Mouse (Mus musculus): ENCODE data around the gene 1600002K03Rik. TPM values are rescaled to one million over a fixed set of nuclear protein-coding genes. Genes with fewer than 3 reads are reported as not detected.

The 1600002K03Rik gene
- polyA plus RNA-seq, 1 experiment from 2014 or later, result 8.4 TPM

DNA sequence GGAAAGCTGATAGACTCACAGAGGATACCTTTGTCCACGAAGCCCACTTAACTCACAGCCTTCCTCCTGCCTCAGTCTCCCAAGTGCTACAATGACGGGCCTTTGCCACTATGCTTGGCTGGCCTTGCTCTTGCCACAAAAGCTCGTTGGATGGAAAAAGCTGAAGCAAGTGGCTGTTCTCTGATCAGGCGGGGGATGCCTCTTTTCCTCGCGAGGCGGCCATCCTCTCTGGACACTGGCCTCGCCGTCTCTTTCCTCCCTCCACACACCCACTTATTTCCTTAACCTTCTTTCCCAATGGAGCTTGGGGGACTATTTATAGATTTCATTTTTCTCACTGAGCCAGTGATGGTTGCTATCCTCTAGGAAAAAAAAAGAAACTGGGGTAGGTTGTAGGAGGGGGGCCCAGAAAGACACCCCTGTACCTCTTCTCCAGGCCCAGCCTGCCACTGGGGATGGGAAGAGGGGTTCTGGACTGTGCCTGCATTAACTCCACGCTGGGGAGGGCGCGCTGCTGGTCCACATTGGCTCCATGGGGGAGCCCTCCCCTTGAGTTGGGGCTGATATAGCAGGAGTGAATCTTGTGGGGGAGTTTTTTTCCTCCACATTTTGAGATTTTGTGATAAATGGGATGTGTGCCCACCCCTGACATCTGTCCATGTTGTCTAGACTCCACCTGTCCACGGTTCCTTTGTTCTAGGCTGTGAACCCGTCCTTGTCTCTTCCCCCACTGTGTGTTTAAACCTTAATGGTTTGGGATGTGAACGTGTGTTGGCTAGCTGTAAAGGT lies 15.4 kb upstream of the 1600002K03Rik start:
- Histone ChIP-seq H3K4me2 (ENCODE audit: low read depth, low read length) (no peak overlapping the region), H3K36me3 (ENCODE audit: control insufficient read depth, insufficient read depth) (peaks cover 43% of the 10 kb centered on the region), H3K4me1 (ENCODE audit: control insufficient read depth, low read depth, low read length) (peaks cover 93% of the 10 kb centered on the region), H3K27me3 (ENCODE audit: control insufficient read depth, insufficient read depth, low read depth, low read length) (no peaks in the 10 kb centered on the region), H3K9me3 (replicated peaks; ENCODE audit: control insufficient read depth, low read length) (no peaks in the 10 kb centered on the region), H3K9ac (ENCODE audit: low read depth, low read length) (no peak overlapping the region), H3K27ac (ENCODE audit: low read length) (no peak overlapping the region), H3K4me3 (ENCODE audit: low read depth, low read length) (no peak overlapping the region)
- 73% methylated on average over 15 of the region's 15 CpGs for WGBS (ENCODE audit: insufficient replicate concordance)
- ATAC-seq (ENCODE audit: low read depth), result no peak

DNA sequence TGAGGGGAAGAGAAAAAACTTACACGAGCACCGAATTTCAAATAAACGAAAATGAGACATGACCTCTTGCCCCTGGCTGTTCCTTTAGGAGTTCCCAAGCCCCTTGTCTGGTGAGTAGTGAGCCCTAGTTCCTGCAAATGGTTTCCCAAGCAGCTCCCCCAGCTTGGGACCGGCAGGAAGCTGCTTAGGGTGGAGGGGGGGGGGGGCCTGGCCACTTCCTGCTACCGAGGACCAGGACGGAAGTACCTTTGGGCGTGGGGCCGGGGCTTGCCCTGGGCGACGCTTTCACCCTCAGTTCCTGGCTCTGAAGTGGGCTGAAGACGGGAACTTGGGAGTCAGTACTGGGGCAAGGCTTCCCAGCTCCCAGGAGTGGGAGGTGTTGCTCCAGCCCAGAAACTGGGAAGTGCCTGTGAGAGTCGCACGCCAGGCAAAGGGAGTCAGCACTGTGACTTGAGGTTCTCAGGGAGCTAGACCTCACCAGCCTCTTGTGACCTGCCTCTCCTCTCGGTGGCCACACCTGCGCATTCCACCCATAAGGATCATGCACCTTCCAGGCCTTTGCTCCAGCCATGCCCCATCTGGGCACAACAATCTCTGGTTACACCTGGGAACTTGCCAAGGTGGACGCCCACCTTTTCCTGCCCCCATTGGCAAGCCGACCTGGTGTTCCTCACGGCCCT lies 14.3 kb upstream of the 1600002K03Rik start:
- H3K4me2 ChIP-seq (ENCODE audit: low read depth, low read length), result peak overlapping the region; percentile 89
- no peaks in the 10 kb centered on the region for H3K9me3 ChIP-seq (replicated peaks; ENCODE audit: control insufficient read depth, low read length)
- H3K9ac ChIP-seq (ENCODE audit: low read depth, low read length), result peak overlapping the region; percentile 47
- H3K4me3 ChIP-seq (ENCODE audit: low read depth, low read length), result peak overlapping the region; percentile 10; the same call in 1 of the 2 replicates
- ATAC-seq (ENCODE audit: low read depth), result no peak
- peaks cover 41% of the 10 kb centered on the region for H3K36me3 ChIP-seq (ENCODE audit: control insufficient read depth, insufficient read depth)
- H3K27ac ChIP-seq (ENCODE audit: low read length), result peak overlapping the region; percentile 79
- peaks cover 92% of the 10 kb centered on the region for H3K4me1 ChIP-seq (ENCODE audit: control insufficient read depth, low read depth, low read length)
- 10% methylated on average over 18 of the region's 18 CpGs for WGBS (ENCODE audit: insufficient replicate concordance)
- H3K27me3 ChIP-seq (ENCODE audit: control insufficient read depth, insufficient read depth, low read depth, low read length), result no peaks in the 10 kb centered on the region

DNA sequence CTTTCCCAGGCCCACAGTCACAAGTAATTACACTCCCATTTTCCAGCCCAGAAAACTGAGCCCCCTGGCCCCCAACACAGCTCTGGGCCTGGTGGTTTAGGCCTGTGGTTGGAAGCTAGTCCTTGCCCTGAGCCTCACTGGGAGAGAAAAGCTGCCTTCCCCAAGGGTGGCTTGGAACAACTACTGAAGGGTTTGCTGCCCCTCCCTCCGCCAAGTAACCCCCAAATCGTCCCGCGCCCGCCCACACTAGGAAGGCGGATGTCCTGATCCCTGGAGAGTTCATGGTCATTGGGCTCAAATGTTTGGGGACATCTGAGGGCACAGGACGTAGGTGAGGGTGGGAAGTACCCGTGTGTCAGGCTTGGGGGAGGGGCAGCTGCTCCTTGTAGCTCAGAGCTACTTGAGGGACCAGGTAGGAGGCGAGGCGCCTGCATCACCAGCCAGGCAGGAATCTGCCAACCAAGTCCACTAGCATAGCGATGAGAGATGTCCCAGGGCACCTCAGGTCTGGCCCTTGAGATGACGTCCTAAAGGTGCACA lies 13.7 kb upstream of the 1600002K03Rik start:
- peak overlapping the region; percentile 47 for H3K9ac ChIP-seq (ENCODE audit: low read depth, low read length)
- WGBS (ENCODE audit: insufficient replicate concordance), result 16% methylated on average over 12 of the region's 12 CpGs
- H3K27ac ChIP-seq (ENCODE audit: low read length), result peak overlapping the region; percentile 79
- H3K36me3 ChIP-seq (ENCODE audit: control insufficient read depth, insufficient read depth), result peaks cover 34% of the 10 kb centered on the region
- peaks cover 91% of the 10 kb centered on the region for H3K4me1 ChIP-seq (ENCODE audit: control insufficient read depth, low read depth, low read length)
- H3K4me2 ChIP-seq (ENCODE audit: low read depth, low read length), result peak overlapping the region; percentile 89
- peak overlapping the region; percentile 68 for H3K4me3 ChIP-seq (ENCODE audit: low read depth, low read length)
- H3K9me3 ChIP-seq (replicated peaks; ENCODE audit: control insufficient read depth, low read length), result no peaks in the 10 kb centered on the region
- no peaks in the 10 kb centered on the region for H3K27me3 ChIP-seq (ENCODE audit: control insufficient read depth, insufficient read depth, low read depth, low read length)
- no peak for ATAC-seq (ENCODE audit: low read depth)

DNA sequence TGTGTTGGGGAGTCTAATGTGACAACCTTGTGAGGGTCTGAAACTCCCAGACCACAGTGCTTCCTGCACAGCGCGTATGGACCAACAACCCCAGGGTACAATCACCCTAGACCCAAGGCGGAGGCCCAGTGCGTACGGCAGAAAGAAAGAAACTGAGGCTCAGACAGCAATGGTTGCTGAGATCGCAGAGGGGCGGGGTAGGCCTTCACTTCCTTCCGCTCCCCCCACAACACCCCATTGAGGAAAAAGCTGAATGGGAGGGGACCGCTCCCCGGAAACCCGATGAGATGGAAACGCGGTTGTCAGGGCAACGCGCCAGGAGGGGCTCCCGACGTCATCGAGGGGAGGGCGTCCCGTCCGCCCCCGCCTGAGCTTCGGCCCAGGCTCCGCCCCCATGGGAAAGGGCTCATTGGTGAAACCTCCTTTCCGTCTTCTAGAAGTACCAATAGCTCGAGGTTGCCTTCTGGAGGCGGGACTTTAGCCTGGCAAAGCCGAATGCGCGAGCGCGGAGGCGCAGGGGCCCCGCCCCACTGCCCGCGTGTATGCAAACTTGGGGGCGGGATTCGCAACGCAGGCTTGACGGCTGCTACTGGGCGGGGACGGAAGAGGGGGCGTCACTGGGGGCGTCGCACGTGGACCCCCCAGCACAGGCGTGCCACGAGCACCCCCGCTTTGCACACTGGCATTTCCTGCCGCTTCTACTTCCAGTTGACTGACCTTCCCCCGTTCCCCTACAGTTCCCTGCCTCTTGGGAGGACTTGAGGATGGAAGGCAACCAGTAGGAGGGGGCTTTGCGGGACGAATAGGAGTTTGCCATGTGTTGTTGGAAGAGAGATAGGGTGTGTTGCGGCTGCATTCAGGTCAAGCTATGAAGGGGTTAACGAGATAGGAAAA lies 12.9 kb upstream of the 1600002K03Rik start:
- Histone ChIP-seq H3K27me3 (ENCODE audit: control insufficient read depth, insufficient read depth, low read depth, low read length) (no peaks in the 10 kb centered on the region), H3K4me2 (ENCODE audit: low read depth, low read length) (peak overlapping the region; percentile 89), H3K9me3 (replicated peaks; ENCODE audit: control insufficient read depth, low read length) (no peaks in the 10 kb centered on the region), H3K4me1 (ENCODE audit: control insufficient read depth, low read depth, low read length) (peaks cover 92% of the 10 kb centered on the region), H3K9ac (ENCODE audit: low read depth, low read length) (peak overlapping the region; percentile 64), H3K4me3 (ENCODE audit: low read depth, low read length) (peak overlapping the region; percentile 68), H3K27ac (ENCODE audit: low read length) (peak overlapping the region; percentile 90), H3K36me3 (ENCODE audit: control insufficient read depth, insufficient read depth) (peaks cover 28% of the 10 kb centered on the region)
- peak; percentile 81 for ATAC-seq (ENCODE audit: low read depth)
- WGBS (ENCODE audit: insufficient replicate concordance), result under 1% methylated on average over 55 of the region's 55 CpGs

DNA sequence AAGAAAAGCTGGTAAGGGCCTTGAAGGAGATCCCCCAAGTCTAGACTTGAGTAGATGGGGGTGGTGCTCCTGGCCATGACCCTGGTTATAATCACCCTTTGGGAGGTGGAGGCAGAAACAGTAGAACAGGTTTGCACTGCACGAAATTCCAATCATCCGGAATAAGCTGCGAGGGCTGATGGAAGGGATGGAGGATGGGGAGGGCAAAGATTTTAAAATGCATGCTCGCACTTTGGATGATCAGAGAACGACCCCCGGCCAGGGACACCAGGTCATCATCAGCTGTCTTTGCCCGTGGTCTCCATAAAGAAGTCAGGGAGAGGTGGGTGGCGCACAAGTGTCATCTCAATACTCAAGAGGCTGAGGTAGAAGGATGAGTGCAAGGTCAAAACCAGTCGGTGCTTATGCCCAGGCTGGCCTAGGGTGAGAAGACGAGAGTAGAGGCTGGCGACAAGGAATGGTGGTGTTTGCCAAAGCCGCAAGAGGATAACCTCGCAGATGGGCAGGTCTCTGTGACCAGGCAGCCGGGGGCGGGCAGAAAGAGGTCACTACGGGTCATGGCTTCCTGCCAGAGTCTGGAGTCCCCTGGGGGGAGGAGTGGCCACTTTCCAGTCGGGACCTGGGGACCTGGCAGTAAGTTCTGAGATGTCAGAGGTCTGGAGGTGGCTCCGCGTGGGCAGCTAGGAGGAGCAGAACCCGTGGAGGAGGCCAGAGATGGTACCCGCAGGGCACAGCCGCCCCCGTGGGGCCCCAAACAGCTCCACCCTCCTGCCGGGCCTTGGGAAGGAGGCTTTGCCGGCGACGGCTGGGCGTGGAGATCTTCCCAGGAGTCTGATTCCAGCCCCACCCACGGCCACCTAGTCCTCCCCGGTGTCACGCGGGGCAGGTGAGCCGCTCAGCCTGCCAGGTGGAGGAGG lies 12.0 kb upstream of the 1600002K03Rik start:
- Histone ChIP-seq H3K36me3 (ENCODE audit: control insufficient read depth, insufficient read depth) (peaks cover 19% of the 10 kb centered on the region), H3K27ac (ENCODE audit: low read length) (peak overlapping the region; percentile 90), H3K27me3 (ENCODE audit: control insufficient read depth, insufficient read depth, low read depth, low read length) (no peaks in the 10 kb centered on the region), H3K4me1 (ENCODE audit: control insufficient read depth, low read depth, low read length) (peaks cover 92% of the 10 kb centered on the region), H3K4me3 (ENCODE audit: low read depth, low read length) (peak overlapping the region; percentile 68), H3K9ac (ENCODE audit: low read depth, low read length) (peak overlapping the region; percentile 64), H3K9me3 (replicated peaks; ENCODE audit: control insufficient read depth, low read length) (no peaks in the 10 kb centered on the region), H3K4me2 (ENCODE audit: low read depth, low read length) (peak overlapping the region; percentile 89)
- peak; percentile 37 for ATAC-seq (ENCODE audit: low read depth)
- 2% methylated on average over 33 of the region's 33 CpGs for WGBS (ENCODE audit: insufficient replicate concordance)

DNA sequence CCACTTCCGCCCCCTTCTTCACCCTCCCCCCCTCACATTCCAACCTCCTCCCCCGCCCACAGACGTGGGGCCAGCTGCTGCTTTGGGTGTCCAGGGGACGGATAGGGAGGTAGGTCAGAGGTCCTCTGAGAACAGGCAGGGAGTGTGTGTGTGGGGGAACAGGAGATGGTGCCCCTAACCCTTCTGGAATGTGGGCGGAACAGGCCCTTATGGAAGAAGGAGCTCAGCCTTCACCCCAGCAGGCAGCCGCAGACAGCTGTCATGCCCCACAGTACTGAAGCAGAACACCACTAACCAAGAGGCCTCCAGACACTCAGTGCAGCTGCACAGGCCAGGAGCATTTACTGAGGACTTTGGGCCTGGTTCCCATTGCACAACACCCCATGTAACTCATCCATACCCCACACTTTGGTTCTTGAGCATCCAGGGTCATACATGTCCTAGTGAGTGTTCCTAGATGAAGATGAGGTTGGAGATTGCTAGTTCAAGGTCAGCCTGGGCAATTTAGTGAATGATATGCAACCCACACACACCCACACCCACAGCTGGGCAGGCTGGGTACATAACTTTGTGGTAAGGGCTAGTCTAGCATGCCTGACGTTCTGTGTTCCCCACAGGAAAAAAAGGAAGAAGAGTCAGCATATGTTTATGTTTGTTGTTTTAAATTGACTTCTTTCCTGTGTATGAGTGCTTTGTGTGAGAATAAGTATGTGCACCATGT lies 11.1 kb upstream of the 1600002K03Rik start:
- H3K4me1 ChIP-seq (ENCODE audit: control insufficient read depth, low read depth, low read length), result peaks cover 91% of the 10 kb centered on the region
- ATAC-seq (ENCODE audit: low read depth), result no peak
- H3K27ac ChIP-seq (ENCODE audit: low read length), result peak overlapping the region; percentile 90
- peak overlapping the region; percentile 68 for H3K4me3 ChIP-seq (ENCODE audit: low read depth, low read length)
- peak overlapping the region; percentile 89 for H3K4me2 ChIP-seq (ENCODE audit: low read depth, low read length)
- peaks cover 9% of the 10 kb centered on the region for H3K36me3 ChIP-seq (ENCODE audit: control insufficient read depth, insufficient read depth)
- peak overlapping the region; percentile 64 for H3K9ac ChIP-seq (ENCODE audit: low read depth, low read length)
- no peaks in the 10 kb centered on the region for H3K9me3 ChIP-seq (replicated peaks; ENCODE audit: control insufficient read depth, low read length)
- no peaks in the 10 kb centered on the region for H3K27me3 ChIP-seq (ENCODE audit: control insufficient read depth, insufficient read depth, low read depth, low read length)
- 26% methylated on average over 7 of the region's 7 CpGs for WGBS (ENCODE audit: insufficient replicate concordance)

DNA sequence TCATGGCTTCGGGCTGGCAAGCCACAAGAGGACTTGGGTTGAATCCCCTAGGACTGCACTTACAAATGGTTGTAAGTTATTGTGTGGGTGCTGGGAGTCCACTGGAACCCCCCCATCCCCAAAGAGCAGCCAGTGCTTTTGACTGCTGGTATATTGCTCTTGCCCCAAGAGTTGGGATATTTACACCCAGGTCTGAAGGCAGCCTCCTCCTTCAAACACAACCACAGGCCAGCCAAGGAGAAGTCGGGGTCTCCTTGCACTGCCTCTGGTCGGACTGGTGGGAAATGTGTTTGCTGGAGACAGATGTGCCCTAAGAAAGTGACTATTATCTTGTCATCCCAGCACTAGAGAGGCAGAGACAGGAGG lies 10.5 kb upstream of the 1600002K03Rik start:
- Histone ChIP-seq H3K9ac (ENCODE audit: low read depth, low read length) (no peak overlapping the region; the same call in 1 of the 2 replicates), H3K36me3 (ENCODE audit: control insufficient read depth, insufficient read depth) (peaks cover 4% of the 10 kb centered on the region), H3K4me3 (ENCODE audit: low read depth, low read length) (no peak overlapping the region), H3K4me2 (ENCODE audit: low read depth, low read length) (peak overlapping the region; percentile 89; the same call in 1 of the 2 replicates), H3K4me1 (ENCODE audit: control insufficient read depth, low read depth, low read length) (peaks cover 92% of the 10 kb centered on the region), H3K27ac (ENCODE audit: low read length) (peak overlapping the region; percentile 90), H3K27me3 (ENCODE audit: control insufficient read depth, insufficient read depth, low read depth, low read length) (no peaks in the 10 kb centered on the region), H3K9me3 (replicated peaks; ENCODE audit: control insufficient read depth, low read length) (no peaks in the 10 kb centered on the region)
- WGBS (ENCODE audit: insufficient replicate concordance), result 70% methylated on average over 3 of the region's 3 CpGs
- ATAC-seq (ENCODE audit: low read depth), result no peak

All from liver, embryonic 16.5 days (tissue).